Mouse (Mus musculus) layer of hippocampus, adult 2 months (tissue): ENCODE data around the gene Fxyd7. TPM values are rescaled to one million over a fixed set of nuclear protein-coding genes. Genes with fewer than 3 reads are reported as not detected.

Experiments
- DNase-seq, 2 experiments: peaks; one replicate each; pipeline ENCODE4 v3.0.0; 2022; ENCODE audit warnings: low spot score in 2 of 2
- H3K27ac ChIP-seq: fragments of 200-600 bp; 2 replicates; pipeline ENCODE4 v1.8.1; 2022
- H3K4me3 ChIP-seq: fragments of 200-600 bp; 2 replicates; pipeline ENCODE4 v1.8.1; 2022; ENCODE audit warnings: mild to moderate bottlenecking
- CTCF ChIP-seq: fragments of 200-600 bp; conservative IDR thresholded peaks from 2 replicates; pipeline ENCODE4 v1.8.1; 2022; ENCODE audit warnings: antibody characterized with exemption, mild to moderate bottlenecking, moderate library complexity
- total RNA-seq, 2 experiments: library from RNA; stranded (reverse); gene quantifications; 2 replicates each; pipeline ENCODE4 v1.2.3; 2021

The Fxyd7 gene
- total RNA-seq, 2 experiments from 2014 or later: 117 to 121 TPM

GRCm38 (mm10) chr7:31040281-31041022, 10.8 kb downstream of the Fxyd7 start:
- no peak for TF ChIP-seq CTCF
- Histone ChIP-seq H3K4me3 (no peak overlapping the region), H3K27ac (no peak overlapping the region)
- no peak for DNase-seq

DNA sequence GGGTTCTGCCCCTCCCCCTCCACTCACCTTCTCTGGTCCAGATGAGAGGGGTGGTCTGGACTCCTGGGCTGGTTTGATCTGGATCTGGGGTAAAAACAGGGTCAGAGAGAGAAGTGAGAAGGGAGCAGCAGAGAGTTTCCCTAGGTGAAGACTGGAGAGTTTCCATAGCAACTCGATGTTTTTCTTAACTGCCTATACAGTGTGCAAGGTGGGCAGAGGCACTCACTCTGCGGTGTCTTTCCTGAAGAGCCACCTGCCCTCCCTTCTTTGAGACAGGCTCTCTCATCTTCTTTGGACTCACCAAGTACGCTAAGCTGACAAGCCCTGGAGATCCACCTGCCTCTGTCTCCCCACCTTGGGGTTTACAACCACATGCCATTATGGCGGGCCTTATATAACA, 12.3 kb downstream of the Fxyd7 start:
- no peak overlapping the region for H3K27ac ChIP-seq
- H3K4me3 ChIP-seq: no peak overlapping the region
- DNase-seq: no peak
- TF ChIP-seq CTCF: no peak

- no peak for TF ChIP-seq CTCF
- no peak overlapping the region for H3K27ac ChIP-seq
- no peak for DNase-seq
- H3K4me3 ChIP-seq: no peak overlapping the region
These were observed 13.6 kb downstream of the Fxyd7 start for GRCm38 (mm10) chr7:31037675-31038074.

DNA sequence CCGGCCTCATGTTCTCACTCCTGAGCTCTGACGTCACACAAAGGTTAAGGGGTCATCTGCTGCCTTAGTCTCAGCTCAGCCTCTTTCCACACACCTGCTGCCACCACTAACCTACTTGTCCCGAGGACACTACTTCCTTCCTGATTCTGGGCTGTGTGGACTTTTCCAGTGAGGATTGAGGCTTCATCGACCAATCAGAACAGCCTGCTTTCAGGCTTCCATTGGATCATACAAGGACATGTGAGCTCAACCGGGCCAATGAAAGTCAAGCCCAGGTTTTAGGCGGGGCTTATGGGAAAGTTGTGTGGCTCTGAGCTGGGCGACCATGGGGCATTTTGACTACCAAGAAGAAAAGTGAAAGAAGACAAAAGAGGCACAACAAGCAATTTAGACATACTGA, 14.3 kb downstream of the Fxyd7 start:
- no peak for DNase-seq
- H3K4me3 ChIP-seq: no peak overlapping the region
- TF ChIP-seq CTCF: no peak
- no peak overlapping the region for H3K27ac ChIP-seq

DNA sequence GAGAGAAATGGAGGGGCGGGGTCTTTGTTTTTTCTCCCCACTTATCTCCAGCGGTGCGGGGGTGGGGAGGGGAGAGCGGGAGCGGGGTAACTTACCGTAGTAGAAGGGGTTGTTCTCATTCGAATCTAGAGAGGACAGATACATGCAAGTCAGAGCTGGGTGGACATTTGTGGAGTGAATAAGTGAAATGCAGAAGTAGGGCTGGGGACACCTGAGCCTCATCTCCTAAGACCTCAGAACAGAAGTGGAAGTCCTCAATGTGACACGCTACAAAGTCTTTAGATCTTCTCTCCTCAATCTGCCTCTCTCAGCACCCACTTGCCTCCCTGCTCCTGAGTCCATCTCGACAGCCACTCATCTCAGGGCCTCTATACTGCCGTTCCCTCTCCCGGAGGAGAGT, 16.0 kb downstream of the Fxyd7 start:
- no peak for TF ChIP-seq CTCF
- no peak overlapping the region for H3K27ac ChIP-seq
- DNase-seq: no peak
- H3K4me3 ChIP-seq: no peak overlapping the region

- Histone ChIP-seq H3K4me3 (no peak overlapping the region), H3K27ac (no peak overlapping the region)
- DNase-seq: no peak
- peak; percentile 65 for TF ChIP-seq CTCF
These were observed 16.5 kb downstream of the Fxyd7 start for GRCm38 (mm10) chr7:31034789-31035188.

- no peak for TF ChIP-seq CTCF
- Histone ChIP-seq H3K4me3 (no peak overlapping the region), H3K27ac (no peak overlapping the region)
- DNase-seq: no peak
These were observed 17.7 kb downstream of the Fxyd7 start for GRCm38 (mm10) chr7:31033409-31034165.

- no peak overlapping the region for H3K4me3 ChIP-seq
- DNase-seq: no peak
- TF ChIP-seq CTCF: no peak
- no peak overlapping the region for H3K27ac ChIP-seq
These were observed 19.5 kb downstream of the Fxyd7 start for GRCm38 (mm10) chr7:31031731-31032130.

GRCm38 (mm10) chr7:31030717-31031116, 20.6 kb downstream of the Fxyd7 start:
- Histone ChIP-seq H3K27ac (no peak overlapping the region), H3K4me3 (no peak overlapping the region)
- no peak for DNase-seq
- TF ChIP-seq CTCF: peak; percentile 45

DNA sequence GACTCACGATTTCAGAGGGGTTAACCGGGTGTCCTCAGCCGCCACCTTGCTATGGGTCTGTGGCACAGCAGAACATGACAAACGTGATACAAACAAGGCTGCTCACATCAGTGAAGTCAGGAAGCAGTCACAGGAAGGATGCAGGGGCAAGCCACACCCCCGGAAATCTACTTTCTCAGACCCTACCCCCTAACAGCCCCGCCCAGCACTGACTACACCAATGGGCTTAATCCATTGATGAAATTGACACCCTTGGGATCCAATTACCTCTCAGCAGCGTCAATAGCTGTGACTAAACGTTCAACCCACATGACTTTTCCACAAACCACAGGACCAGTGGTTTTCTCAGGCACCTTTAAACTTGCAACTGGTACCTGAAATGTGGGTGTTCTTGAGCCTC, 22.7 kb downstream of the Fxyd7 start:
- H3K27ac ChIP-seq: no peak overlapping the region
- no peak for TF ChIP-seq CTCF
- no peak overlapping the region for H3K4me3 ChIP-seq
- DNase-seq: no peak

DNA sequence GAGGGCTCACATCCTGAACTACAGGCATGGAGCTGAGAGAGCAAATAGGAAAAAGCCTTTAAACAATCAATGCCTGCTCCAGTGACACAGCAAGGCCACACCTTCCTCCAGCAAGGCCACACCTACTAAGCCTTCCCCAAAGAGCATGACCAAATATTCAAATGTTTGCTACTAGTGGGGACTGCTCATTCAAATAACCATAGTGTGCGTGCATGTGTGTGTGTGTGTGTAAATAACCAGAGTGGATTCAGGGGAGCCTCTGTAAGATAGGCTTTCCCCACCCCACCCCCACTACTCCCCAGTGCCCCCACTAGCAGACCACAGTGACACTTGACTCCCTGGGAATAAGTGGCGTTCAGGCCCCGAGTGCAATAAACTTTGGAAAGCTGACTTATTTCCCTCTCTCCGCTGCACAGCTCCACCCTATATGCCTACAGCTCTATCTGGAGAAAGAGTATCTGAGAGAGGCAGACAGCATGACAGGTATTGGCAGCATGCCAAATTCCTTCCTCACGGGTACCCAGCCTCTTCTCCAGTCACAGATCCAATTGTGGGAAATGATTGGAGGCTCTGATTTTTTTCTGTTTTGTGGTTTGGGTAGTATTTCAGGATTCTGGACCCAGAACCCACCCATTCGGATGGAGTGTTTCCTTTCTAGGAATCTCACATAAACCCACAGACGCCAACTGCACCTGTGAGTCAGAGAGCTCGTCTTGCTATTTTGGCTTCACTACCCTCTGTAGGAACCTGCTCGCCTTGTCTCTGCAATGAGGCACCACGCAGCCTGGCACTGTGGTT, 34.0 kb downstream of the Fxyd7 start:
- peak in 1 of 2 experiments; percentile 52 for DNase-seq
- no peak overlapping the region for H3K27ac ChIP-seq
- no peak for TF ChIP-seq CTCF
- H3K4me3 ChIP-seq: no peak overlapping the region

DNA sequence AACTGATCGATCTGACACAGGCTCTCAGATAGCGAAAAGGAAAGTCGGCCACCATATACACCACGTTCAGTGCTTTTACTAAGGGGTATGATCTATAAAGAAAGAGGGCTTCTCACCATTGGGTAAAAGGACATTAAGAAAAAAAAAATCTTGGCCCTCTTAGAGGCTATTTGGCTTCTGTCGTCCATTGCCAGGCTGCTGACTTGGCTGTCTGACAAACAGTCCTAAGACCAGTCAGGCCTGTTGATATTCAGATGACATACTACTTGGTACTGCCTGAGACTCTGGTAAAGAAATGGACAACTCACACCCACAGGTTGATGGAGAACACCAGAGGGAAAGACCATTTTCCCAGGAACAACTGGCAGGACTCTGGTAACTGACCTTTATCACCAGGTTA, 38.3 kb downstream of the Fxyd7 start:
- DNase-seq: no peak
- Histone ChIP-seq H3K4me3 (no peak overlapping the region), H3K27ac (no peak overlapping the region)
- TF ChIP-seq CTCF: no peak

DNA sequence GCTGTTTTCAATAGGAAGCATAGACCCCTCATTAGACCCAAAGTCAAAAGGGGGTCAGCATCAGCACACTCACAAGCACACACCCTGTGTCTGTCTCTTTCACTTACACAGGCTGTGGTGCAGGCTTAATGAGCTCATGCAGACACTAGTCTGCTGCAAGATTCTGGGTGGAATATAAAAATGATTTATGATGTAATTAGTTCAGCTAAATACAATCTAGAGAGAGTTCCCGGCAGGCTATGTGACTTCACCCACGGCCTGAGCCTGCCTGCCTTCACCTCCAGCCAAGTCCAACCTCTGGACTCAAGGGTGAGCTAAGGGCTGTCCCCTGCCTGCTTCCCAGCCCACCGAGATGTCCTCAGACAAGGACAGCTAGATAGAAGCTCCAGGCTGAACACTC, 42.4 kb downstream of the Fxyd7 start:
- no peak overlapping the region for H3K4me3 ChIP-seq
- DNase-seq: no peak
- H3K27ac ChIP-seq: no peak overlapping the region
- TF ChIP-seq CTCF: no peak
